Mouse (Mus musculus): ENCODE measurements at regions not wholly inside any gene's neighbourhood (a gene's known extent, or its start where the extent isn't known, plus 50 kb on each side); places are given as distances from the start of the nearest gene placed in this dataset.
"Not testable (repeated sequence)": the region's sequence is repeated elsewhere in the genome, so short reads cannot be mapped to it uniquely, and the experiment has no call there.

DNA sequence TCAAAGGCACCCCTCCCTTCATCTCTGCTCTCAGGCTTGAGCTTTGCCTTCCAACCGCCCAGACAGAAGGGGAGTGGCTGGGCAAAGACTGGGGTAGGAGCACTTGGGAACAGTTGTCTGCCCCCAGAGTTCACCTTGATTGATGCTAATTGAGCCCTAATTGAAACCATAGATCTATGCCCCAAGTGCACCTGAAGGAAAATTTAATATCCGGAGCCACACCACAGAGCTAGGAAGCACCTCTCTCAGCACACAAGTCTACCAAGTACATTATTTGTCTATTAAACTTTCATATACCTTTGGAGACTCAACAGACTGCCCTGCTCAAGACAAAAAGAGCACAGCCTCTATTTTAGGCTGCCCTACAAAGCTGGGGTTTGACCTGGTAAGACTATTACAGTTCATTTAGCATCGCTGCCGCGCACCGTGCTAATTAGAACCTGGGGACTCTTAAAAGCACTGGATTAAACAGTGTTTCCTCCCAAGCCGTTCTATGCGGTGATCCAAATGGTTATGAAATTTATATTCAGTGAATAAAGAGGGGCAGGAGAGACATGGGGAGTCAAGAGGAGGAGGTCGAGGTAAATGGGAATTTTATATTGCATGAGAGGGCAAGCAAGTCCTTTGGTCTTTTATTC lies 229.8 kb downstream of the Utp18 start:
- intact Hi-C loops (cut with DNase I; ENCODE audit: low total_unique reads) = no loop called here

GRCm38 (mm10) chr11:93653401-93653800 lies 232.2 kb downstream of the Utp18 start:
- intact Hi-C loops (cut with DNase I; ENCODE audit: low total_unique reads) = no loop called here
- no peak for DNase-seq

More for the DNA sequence above, 229.8 kb downstream of the Utp18 start:
- DNase-seq = no peak

GRCm38 (mm10) chr11:93651966-93652365 lies 233.6 kb downstream of the Utp18 start:
- intact Hi-C loops (cut with DNase I; ENCODE audit: low total_unique reads); DNase-seq: not testable (repeated sequence)
